Mouse (Mus musculus) limb, embryonic 14.5 days (tissue): ENCODE data around the gene Enthd1. TPM values are rescaled to one million over a fixed set of nuclear protein-coding genes. Genes with fewer than 3 reads are reported as not detected.

ENCODE experiments used
- ATAC-seq: fragments of 200-750 bp; cut with Nextera tagmentation; 2 replicates; pipeline ENCODE4 v1.8.0; 2017; ENCODE audit warnings: low read depth, moderate number of reproducible peaks, moderate TSS enrichment; ENCODE audit not compliant: low FRiP score
- DNase-seq: peaks from one replicate; pipeline ENCODE4 v3.0.0-alpha.2; 2015; ENCODE audit warnings: low spot score
- H3K27ac ChIP-seq: fragments of 300-500 bp; sonication (generic); replicated peaks from 2 replicates; pipeline ENCODE4 v1.5.1; 2014; ENCODE audit warnings: low read depth, mild to moderate bottlenecking, low read length, moderate library complexity, mixed read lengths
- H3K27me3 ChIP-seq: fragments of 300-500 bp; sonication (generic); 2 replicates; pipeline ENCODE4 v1.6.1; 2014; ENCODE audit warnings: low read length, mixed read lengths; ENCODE audit not compliant: control insufficient read depth, insufficient read depth
- H3K36me3 ChIP-seq: fragments of 300-500 bp; sonication (generic); 2 replicates; pipeline ENCODE4 v1.6.1; 2014; ENCODE audit warnings: mild to moderate bottlenecking, low read length, moderate library complexity, mixed read lengths; ENCODE audit not compliant: control insufficient read depth, insufficient read depth
- H3K4me1 ChIP-seq: fragments of 300-500 bp; sonication (generic); 2 replicates; pipeline ENCODE4 v1.6.1; 2014; ENCODE audit warnings: antibody characterized with exemption, low read length, mixed read lengths; ENCODE audit not compliant: control insufficient read depth, insufficient read depth
- H3K4me2 ChIP-seq: fragments of 300-500 bp; sonication (generic); replicated peaks from 2 replicates; pipeline ENCODE4 v1.6.1; 2014; ENCODE audit warnings: low read depth, mild to moderate bottlenecking, low read length, moderate library complexity; ENCODE audit not compliant: severe bottlenecking
- H3K4me3 ChIP-seq: fragments of 300-500 bp; sonication (generic); replicated peaks from 2 replicates; pipeline ENCODE4 v1.5.1; 2014; ENCODE audit warnings: low read length
- H3K9ac ChIP-seq: fragments of 300-500 bp; sonication (generic); 2 replicates; pipeline ENCODE4 v1.6.1; 2014; ENCODE audit warnings: mild to moderate bottlenecking, low read depth, low read length, moderate library complexity; ENCODE audit not compliant: severe bottlenecking
- H3K9me3 ChIP-seq: fragments of 300-500 bp; sonication (generic); 2 replicates; pipeline ENCODE4 v1.6.1; 2016; ENCODE audit warnings: low read length; ENCODE audit not compliant: control insufficient read depth
- POLR2A ChIP-seq: fragments of 200-500 bp; IDR thresholded peaks from 2 replicates; pipeline ENCODE4 v1.8.0; 2012; ENCODE audit warnings: inconsistent platforms, mild to moderate bottlenecking, moderate library complexity, borderline replicate concordance; ENCODE audit not compliant: insufficient read depth, insufficient read length; ENCODE audit errors: extremely low read depth
- WGBS: fragments of 180-500 bp; shearing (Covaris S2); extraction: QIAGEN DNeasy Blood & Tissue Kit; methylation state at CpG from one replicate; pipeline ENCODE4 v1.1.7; 2014; 5-methylcytosine and 5-hydroxymethylcytosine counted together
- polyA plus RNA-seq, 2 experiments: library from polyadenylated mRNA; depleted of rRNA in 1 of 2; stranded (reverse) in 1 of 2; unstranded in 1 of 2; fragments of >200 nt; fragmentation: Nextera tagmentation in 1 of 2; extraction: Ambion mirVana in 1 of 2; gene quantifications; 2 replicates each; pipeline versions ENCODE4 v1.2.1 to v1.2.3; 2012 to 2014

The Enthd1 gene
- polyA plus RNA-seq, 2 experiments = 0.04 TPM; not detected in 1

DNA sequence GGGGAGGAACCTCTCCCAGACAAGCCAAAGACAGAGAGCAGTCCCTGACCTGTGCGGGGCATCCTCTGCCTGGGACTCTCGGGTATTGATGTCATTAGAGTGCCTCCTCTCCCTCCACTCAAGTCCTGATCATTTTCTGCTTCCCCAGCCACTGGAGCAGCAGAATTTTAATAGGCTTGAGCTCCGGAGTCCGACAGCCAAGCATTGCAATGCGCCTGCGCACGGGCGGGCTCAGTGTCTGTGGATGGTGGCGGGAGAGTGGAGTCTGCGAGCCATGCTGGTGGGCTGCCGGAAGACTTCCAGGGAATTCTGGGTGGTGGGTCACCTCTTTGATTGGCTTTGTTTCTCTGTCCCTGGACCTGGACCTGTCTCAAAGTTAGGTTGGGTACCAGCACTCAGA lies 134.6 kb downstream of the Enthd1 start:
- Histone ChIP-seq H3K27ac (no peak overlapping the region), H3K4me1 (no peaks in the 10 kb centered on the region), H3K36me3 (no peaks in the 10 kb centered on the region), H3K4me3 (no peak overlapping the region), H3K9me3 (no peaks in the 10 kb centered on the region), H3K9ac (no peak overlapping the region), H3K4me2 (no peak overlapping the region), H3K27me3 (no peaks in the 10 kb centered on the region)
- 72% methylated on average over 11 of the region's 11 CpGs for WGBS
- TF ChIP-seq POLR2A = no peak
- ATAC-seq (no peak), DNase-seq (no peak)

DNA sequence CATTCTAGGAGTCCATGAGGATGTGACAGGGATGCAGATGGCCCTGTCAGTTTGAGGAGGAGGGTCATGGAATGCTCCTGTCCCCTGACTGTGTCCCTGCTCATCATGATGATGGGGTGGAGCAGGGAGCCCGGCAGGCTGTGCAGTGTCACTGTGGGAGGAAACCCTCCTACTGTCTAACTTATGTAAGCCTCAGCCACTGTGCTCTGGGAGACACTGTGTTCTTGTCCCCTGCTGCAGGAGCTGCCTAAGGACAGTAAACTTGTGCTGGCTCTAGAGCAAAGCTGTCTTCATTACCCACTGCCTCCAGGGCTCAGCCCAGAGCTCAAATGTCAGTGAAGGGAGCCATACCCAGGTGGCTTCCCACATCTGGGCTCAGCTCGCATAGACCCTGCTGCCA lies 146.8 kb downstream of the Enthd1 start:
- no peak overlapping the region for H3K27ac ChIP-seq
- no peaks in the 10 kb centered on the region for H3K4me1 ChIP-seq
- DNase-seq (no peak), ATAC-seq (no peak)
- H3K36me3 ChIP-seq = no peaks in the 10 kb centered on the region
- no peak overlapping the region for H3K4me3 ChIP-seq
- TF ChIP-seq POLR2A = no peak
- 40% methylated on average over 2 of the region's 2 CpGs for WGBS
- H3K9me3 ChIP-seq = no peaks in the 10 kb centered on the region
- no peak overlapping the region for H3K4me2 ChIP-seq
- H3K9ac ChIP-seq = no peak overlapping the region
- H3K27me3 ChIP-seq = no peaks in the 10 kb centered on the region

DNA sequence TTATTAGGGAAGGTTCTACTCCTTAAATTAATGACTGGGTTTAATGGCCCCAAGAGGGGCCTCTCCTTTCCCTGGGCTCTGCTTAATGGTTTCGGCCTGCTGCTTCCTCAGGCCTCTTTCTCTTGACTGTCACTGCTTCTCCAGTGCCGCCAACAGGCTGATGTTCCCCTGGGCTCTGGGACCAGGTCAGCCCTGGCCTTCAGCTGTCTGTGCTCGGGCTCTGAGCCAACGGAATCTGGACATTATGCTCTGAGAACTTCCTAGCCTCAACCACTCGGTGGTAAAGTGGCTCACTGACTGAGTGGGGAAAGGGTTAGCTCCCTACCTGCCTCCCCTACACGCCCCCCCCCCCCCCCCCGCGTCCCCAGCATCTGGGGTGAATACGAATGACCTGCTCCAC lies 147.9 kb downstream of the Enthd1 start:
- Histone ChIP-seq H3K9me3 (no peaks in the 10 kb centered on the region), H3K36me3 (no peaks in the 10 kb centered on the region), H3K27me3 (no peaks in the 10 kb centered on the region), H3K4me2 (no peak overlapping the region), H3K27ac (no peak overlapping the region), H3K4me3 (no peak overlapping the region), H3K9ac (no peak overlapping the region), H3K4me1 (no peaks in the 10 kb centered on the region)
- DNase-seq (no peak), ATAC-seq (no peak)
- TF ChIP-seq POLR2A = no peak
- 51% methylated on average over 7 of the region's 9 CpGs for WGBS

DNA sequence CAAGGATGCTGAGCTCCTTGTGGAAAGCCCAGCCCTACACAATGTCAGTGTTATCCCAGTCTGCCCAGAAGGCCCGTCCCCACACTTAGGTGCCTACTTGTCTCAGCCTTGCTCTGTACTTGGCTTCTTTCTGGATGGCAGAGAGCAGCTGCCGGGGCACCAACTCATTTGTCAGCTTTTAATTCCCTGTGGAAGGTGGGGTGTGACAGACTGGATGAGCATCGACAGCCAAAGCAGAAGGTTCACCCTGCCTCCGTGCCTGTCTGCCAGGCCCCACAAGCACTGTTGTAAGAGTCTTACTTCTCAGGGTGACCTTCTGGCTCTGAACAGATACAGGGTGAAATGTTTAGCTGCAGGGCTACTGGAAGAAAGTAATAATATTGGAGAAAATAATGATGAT lies 149.8 kb downstream of the Enthd1 start:
- Histone ChIP-seq H3K9ac (no peak overlapping the region), H3K36me3 (no peaks in the 10 kb centered on the region), H3K27ac (no peak overlapping the region), H3K4me2 (no peak overlapping the region), H3K27me3 (no peaks in the 10 kb centered on the region), H3K9me3 (no peaks in the 10 kb centered on the region), H3K4me3 (no peak overlapping the region), H3K4me1 (no peaks in the 10 kb centered on the region)
- WGBS = 80% methylated on average over 4 of the region's 4 CpGs
- ATAC-seq = no peak
- DNase-seq = no peak
- TF ChIP-seq POLR2A = no peak

DNA sequence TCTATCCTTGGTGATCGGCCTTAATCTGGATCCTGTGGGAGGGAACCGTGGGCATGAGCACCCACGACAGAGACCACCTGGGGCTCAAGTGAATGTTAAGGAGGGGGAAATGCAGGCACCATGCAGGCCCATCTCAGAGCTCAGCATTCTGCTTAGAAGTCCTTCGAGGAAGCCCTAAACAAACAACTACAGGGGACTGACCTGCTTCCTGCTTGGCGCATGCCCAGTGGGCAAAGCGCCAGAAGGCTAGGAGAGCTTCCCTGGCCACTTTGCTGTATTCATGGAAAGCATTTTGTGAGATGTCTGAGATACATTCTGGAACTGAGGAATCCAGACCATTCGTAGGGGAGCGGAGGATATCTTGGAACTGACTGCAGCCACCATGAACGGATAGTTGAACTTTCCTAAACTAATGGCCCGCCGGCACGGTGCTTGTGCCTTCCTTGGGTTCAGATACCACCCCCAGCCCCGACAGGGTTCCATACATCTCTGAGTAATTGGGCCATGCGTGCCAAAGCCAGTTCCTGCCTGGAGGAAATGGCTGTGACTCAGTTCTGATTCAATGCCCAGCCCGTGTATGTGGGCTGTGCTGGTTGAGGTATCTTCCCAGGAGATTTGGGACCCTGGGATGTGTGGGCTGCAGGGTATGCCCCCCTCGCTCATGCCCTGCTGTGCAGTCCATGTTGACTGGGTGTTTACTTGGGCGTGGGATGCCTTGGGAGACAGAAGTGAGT lies 150.8 kb downstream of the Enthd1 start:
- Histone ChIP-seq H3K9me3 (no peaks in the 10 kb centered on the region), H3K4me3 (no peak overlapping the region), H3K4me2 (no peak overlapping the region), H3K9ac (no peak overlapping the region), H3K27me3 (no peaks in the 10 kb centered on the region), H3K36me3 (no peaks in the 10 kb centered on the region), H3K4me1 (no peaks in the 10 kb centered on the region), H3K27ac (no peak overlapping the region)
- ATAC-seq = no peak
- TF ChIP-seq POLR2A = no peak
- no peak for DNase-seq
- 79% methylated on average over 17 of the region's 17 CpGs for WGBS

DNA sequence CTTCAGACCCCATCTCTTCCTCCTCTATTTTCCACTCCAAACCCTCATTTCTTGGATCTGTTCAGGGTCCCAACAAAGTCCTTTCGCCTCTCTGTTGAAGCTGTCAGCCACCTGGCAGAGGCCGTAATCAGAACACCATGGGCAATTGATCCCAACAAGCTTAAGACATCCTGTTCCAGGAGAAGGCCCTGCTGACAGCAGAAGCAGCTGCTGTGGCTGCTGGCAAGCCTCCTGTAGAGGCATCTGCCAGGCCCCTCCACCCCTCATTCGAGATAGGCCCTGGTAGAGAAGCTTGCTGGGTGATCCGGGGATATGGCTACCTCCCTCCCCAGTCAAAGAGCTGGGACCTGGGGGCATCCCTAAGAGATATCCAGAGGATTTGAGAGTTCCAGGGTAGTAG lies 151.9 kb downstream of the Enthd1 start:
- no peaks in the 10 kb centered on the region for H3K9me3 ChIP-seq
- no peaks in the 10 kb centered on the region for H3K4me1 ChIP-seq
- no peaks in the 10 kb centered on the region for H3K36me3 ChIP-seq
- H3K4me3 ChIP-seq = no peak overlapping the region
- WGBS = 55% methylated on average over 4 of the region's 4 CpGs
- H3K27me3 ChIP-seq = no peaks in the 10 kb centered on the region
- ATAC-seq (no peak), DNase-seq (no peak)
- no peak overlapping the region for H3K4me2 ChIP-seq
- no peak overlapping the region for H3K27ac ChIP-seq
- H3K9ac ChIP-seq = no peak overlapping the region
- no peak for TF ChIP-seq POLR2A
